Mouse (Mus musculus): ENCODE measurements around the gene Tspan17.
A peak's percentile ranks its signal among the peaks of the same experiment; 100 is the strongest.

Gene Tspan17

GRCm38 (mm10) chr13:54788740-54789560, at the start of gene Tspan17:
Tspan17 (plus strand) TSS chr13:54789377.
- DNase-seq (ENCODE audit: low read depth, low spot score): peak; percentile 86

- no peak for DNase-seq (ENCODE audit: low read depth, low spot score)
Measured at GRCm38 (mm10) chr13:54746110-54746509, 43.1 kb upstream of the Tspan17 start.

DNA sequence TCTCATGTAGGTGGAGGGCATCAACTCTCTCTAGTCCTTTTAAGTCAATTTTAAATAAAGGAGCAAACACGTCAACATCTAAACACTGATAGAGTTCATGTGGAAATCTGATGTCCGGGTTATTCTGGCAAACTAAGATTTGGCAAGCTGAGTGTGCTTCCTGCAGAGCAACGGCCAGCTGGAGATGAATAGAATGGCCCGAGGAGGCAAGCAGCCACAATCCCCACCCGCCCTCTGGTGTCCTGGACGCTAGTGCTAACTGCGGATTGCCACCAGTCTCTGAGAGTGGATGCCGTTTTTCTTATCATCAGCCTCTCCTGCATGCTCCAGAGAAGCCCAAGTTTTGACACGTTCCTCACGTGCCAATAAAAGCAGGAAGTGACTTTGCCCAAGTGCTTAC, 42.3 kb upstream of the Tspan17 start:
- DNase-seq (ENCODE audit: low read depth, low spot score): no peak

DNA sequence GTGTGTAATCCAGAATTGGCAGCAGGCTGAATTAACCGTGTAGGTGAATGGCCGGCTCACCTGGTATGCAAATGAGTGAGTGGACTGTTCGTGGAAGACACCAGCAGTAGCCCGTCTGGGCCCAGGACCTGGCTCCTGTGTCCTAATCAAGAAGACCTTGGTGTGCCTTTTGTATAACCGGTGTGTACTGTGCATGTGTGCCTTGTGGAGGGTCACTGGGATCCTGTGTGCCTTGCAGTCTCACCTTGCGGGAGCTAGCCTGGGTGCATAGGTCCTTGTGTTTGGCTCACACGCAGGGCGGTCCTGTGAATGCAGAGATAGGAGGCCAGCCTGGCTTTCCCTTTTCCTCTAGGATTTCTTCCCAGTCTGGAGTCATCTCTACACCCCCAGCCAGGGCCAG, 41.0 kb upstream of the Tspan17 start:
- no peak for DNase-seq (ENCODE audit: low read depth, low spot score)

GRCm38 (mm10) chr13:54748721-54749060, 40.5 kb upstream of the Tspan17 start:
- no peak for DNase-seq (ENCODE audit: low read depth, low spot score)

DNA sequence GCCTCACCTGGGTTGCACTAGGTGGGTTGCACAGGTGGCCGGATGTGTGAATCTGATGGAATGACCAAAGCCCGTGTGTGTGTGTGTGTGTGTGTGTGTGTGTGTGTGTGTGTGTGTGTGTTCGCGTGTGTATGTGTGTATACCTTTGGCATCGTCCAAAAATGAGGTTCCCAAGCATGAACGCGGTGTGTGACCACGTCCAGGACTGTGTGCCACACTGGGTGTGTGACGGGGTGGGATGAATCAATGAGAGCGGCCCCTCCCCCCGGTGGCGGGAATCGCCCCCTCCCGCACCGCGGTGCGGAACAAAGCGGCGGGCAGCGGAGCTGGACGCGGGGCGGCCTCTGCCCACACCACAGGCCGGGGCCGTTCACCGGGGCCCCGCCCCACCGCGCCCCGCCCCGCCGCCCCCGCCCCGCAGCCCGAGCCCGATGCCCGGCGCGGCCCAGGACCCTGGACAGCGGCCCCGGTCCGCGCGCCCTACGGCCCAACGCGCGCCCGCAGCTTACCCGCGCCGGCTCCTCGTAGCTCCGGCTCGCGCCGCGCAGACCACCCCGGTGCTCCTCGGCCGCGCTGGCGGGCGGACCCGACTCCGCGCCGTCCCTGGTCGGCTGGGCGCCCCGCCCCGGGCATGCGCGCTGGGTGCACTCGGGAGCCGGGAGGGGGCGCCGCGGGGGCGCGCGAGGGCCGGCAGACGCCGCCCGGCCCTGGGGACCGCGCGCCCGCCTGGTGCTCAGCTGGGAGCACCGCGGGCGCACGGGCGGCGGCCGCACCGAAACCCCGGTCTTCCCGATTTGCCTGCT, 39.9 kb upstream of the Tspan17 start:
- no peak for DNase-seq (ENCODE audit: low read depth, low spot score)

DNA sequence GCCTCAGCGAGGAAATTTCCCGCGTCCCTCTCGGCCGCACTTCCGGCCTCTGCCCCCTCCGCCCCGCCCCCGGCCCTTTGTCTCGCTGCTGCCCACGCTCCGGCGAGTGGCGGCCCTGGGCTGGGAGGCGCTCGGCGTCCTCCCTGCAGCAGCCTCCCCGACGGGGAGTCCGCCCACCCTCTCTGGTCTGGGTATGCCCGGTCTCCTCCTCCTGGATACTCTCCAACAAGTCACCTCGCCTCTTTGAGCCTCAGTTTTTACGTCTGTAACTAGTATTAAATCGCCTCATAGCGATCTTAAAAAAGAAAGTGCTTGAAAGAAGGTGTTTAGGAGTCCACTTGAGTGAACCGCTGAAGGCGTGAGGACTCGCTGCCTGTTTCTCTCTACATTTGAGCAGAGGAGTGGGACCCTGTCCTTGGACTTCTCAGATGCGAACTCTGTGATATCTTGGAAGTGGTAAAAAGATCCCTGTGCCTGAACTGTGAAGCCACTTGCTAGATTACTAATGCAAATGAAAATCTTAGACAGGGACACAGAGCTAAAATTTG, 39.2 kb upstream of the Tspan17 start, which contains the start of gene Gprin1:
TSS of gene Gprin1 (minus strand) at position 11 of the 548 bp plus-strand sequence.
- no peak for DNase-seq (ENCODE audit: low read depth, low spot score)

- DNase-seq (ENCODE audit: low read depth, low spot score): peak; percentile 59
Measured at GRCm38 (mm10) chr13:54750699-54751098, 38.5 kb upstream of the Tspan17 start.

GRCm38 (mm10) chr13:54752656-54753055, 36.5 kb upstream of the Tspan17 start:
- no peak for DNase-seq (ENCODE audit: low read depth, low spot score)

DNA sequence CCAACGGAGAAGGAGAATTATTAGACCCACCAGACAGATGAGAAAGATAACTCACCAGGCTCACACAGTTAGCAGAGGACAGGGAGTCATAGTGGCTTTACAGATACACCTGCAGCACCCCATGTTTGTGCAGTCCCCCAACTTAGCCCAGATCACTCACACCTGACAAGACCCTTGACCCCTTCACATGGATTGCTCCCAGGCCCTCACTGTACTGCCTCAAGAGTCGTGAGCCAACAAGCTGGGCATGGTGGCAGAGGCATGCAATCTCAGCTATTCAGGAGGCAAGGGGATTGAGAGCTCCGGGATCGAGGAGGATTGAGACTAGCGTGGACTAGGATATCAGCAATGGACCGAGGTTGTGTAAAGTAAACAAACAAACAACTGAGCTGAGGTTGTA, 35.4 kb upstream of the Tspan17 start:
- no peak for DNase-seq (ENCODE audit: low read depth, low spot score)

- DNase-seq (ENCODE audit: low read depth, low spot score): no peak
Measured at GRCm38 (mm10) chr13:54754169-54755080, 34.8 kb upstream of the Tspan17 start.

DNA sequence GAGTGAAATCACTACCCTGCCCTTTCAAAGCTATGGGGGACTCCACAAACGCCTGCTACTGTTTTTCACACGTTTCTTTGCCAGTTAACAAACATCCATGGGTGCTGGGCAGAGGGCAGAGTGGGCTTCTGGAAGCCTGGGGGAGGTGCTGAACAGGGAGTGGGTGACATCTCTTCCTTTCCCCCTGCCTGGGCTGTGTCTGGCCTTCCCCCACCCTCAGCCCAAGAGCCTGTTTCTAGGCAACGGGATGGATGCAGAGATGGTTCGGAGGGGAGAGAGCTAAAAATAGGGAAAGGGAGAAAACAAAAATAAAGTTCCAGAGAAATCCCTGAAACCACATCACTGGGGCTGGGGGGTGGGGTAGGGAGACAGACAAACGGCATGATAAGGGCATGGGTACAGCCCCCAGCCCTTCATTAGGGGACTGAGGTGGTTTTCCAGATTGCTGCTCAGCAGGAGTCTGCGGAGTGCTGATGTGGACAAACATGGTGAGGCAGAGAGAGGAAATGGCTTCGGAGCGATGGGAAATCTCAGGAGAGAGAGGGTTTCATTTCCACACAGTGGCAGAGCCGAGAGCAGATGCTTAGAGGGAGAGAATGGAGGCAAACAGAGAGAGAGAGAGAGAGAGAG, 33.9 kb upstream of the Tspan17 start:
- no peak for DNase-seq (ENCODE audit: low read depth, low spot score)

DNA sequence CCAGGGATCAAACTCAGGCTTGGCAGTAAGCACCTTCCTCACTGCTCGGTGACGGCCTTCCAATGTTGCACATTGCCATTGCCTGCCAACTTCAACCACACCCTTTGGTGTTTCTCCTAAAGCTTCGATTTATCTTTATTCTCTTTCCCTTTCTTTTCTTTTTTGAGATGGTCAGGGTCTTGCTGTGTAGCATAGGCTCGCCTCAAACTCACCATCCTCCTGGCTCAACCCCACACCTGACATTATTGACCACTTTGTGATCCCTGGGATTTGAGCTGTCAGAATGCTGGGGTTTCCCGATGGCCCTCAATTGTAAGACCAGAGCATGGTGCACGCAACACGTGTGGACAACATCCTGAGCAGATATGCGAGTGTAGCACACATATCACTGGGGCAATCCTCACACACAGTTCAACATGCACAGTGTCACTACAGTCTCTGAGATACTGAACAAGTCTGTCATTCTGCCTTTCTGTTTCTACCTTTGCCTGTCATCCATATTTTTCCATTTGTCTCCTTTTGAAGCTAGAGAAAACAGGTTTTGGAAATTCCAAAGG, 32.9 kb upstream of the Tspan17 start:
- no peak for DNase-seq (ENCODE audit: low read depth, low spot score)

GRCm38 (mm10) chr13:54757093-54757830, 31.9 kb upstream of the Tspan17 start:
- no peak for DNase-seq (ENCODE audit: low read depth, low spot score)

DNA sequence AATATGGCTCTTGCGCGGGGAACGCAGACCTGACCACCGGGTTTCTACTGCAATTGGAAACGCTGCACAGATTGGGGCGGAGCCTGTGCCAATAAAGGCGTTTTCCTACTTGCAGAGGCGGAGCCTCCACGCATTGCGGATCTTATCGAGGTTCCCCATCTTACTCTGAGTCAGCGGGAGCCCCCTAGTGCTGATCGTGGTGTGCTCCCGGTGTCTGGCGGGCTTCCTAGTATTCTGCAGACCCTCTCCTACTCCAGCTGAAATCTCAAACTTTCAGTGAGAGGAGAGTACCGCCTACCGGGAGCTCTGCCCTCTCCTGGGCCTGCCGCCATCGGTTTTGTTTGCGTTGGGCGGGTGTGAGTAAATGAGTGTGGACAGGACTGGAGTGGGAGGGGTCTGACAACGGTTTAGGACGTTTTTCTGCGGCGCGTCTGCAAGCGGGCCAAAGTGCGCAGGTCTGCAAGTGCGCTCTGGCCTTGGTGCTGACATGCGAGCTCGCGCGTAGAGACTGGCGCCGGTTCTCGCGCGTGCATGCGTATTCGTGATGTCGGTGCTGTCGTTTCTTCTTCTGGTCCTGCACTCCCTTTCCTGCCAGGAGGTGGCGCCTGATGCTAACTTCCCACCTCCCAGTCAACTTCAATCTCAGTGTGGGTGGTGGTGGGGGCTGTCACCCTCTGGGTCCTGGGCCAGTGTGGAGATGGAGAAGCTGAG, 31.0 kb upstream of the Tspan17 start:
- DNase-seq (ENCODE audit: low read depth, low spot score): peak; percentile 95

DNA sequence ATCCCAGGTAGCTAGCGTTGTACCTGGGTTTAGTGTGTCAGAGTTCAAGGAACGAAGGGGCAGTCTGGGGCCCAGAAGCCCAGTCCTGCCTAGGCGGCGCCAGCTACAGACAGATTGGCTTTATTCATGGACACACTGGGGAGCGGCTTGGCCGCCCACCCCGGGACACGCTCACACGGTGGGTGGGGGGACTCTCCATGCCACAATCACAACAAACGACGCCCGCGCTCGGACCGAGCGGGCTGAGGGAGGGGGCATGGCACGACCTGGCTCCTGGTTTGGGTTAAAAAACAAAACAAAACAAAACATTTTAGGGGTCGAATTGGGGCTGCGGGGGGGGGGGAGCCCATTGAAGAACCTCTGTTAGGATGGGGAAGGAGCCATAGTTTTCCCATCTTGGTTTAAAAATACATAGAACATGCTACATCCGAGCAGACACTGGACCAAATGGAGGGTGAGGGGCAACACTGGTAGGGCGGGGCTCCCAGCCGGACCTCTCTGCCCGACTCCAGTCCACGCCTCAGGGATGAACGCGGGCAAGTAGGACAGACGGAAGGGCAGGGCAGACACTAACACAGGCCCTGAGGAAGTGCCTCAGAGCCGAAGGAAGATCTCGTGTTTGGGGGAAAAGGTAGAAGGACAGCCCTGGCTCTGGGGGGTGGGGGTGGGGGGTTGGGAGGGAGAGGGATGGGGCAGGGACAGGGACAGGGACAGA, 30.3 kb upstream of the Tspan17 start:
- DNase-seq (ENCODE audit: low read depth, low spot score): no peak

DNA sequence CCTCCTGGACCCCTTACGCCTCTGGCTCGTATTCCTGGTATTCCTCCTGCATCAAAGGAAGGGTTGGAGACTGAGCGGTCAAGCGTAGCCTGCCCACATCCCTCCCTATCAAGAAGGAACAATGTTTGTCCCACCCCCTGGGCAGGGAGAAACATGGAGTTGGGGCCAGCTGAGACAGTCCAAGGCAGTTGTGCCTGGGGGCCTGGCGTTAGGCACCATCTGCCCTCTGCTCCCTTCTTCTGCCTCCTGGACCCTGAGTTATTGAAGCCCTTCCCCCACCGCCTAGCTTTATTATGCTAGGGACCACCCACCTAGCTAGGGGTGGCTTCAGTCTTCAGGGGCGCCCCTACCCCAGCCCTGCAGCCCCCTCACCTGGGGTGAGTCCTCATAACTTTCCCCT, 29.7 kb upstream of the Tspan17 start:
- no peak for DNase-seq (ENCODE audit: low read depth, low spot score)

GRCm38 (mm10) chr13:54760164-54760795, 28.9 kb upstream of the Tspan17 start:
- DNase-seq (ENCODE audit: low read depth, low spot score): peak; percentile 61
